Mouse (Mus musculus) G1E (cell line): ENCODE measurements around the gene Vps36.

Experiments
- CTCF ChIP-seq: IDR thresholded peaks from 2 replicates; pipeline ENCODE4 v1.5.1; 2012; ENCODE audit warnings: low read depth, low read length, inconsistent platforms, mixed read lengths
- GATA1 ChIP-seq: IDR thresholded peaks from 2 replicates; pipeline ENCODE4 v1.6.1; 2012; ENCODE audit warnings: borderline replicate concordance, low read length, inconsistent platforms, mixed read lengths

GRCm38 (mm10) chr8:22265194-22265593 lies 72.6 kb downstream of the Vps36 start:
- no peak for TF ChIP-seq CTCF
- TF ChIP-seq GATA1 = no peak
